Mouse (Mus musculus) spleen, adult 2 months (tissue): ENCODE measurements around the gene Mrps35. TPM values are rescaled to one million over a fixed set of nuclear protein-coding genes. Genes with fewer than 3 reads are reported as not detected.

ENCODE experiments used
- DNase-seq, 2 experiments: peaks; one replicate each; pipeline versions ENCODE4 v3.0.0 to v3.0.0-alpha.2; 2012 to 2021; ENCODE audit warnings: low spot score in 2 of 2, low read depth in 1 of 2
- H3K27ac ChIP-seq: fragments of 200-500 bp; 2 replicates; pipeline ENCODE4 v1.5.1; 2012; ENCODE audit warnings: low read length, inconsistent platforms; ENCODE audit not compliant: insufficient read depth
- H3K27me3 ChIP-seq: fragments of 200-500 bp; 2 replicates; pipeline ENCODE4 v1.6.1; 2012; ENCODE audit warnings: mild to moderate bottlenecking, moderate library complexity, low read length, inconsistent platforms; ENCODE audit not compliant: control insufficient read depth, insufficient read depth
- H3K36me3 ChIP-seq: fragments of 200-500 bp; 2 replicates; pipeline ENCODE4 v1.6.1; 2012; ENCODE audit warnings: mild to moderate bottlenecking, low read length, inconsistent platforms; ENCODE audit not compliant: control insufficient read depth, insufficient read depth
- H3K4me1 ChIP-seq: fragments of 200-500 bp; 2 replicates; pipeline ENCODE4 v1.6.1; 2011; ENCODE audit warnings: inconsistent platforms; ENCODE audit not compliant: control insufficient read depth, insufficient read depth, insufficient read length
- H3K4me3 ChIP-seq: fragments of 200-500 bp; 2 replicates; pipeline ENCODE4 v1.5.1; 2011; ENCODE audit warnings: mild to moderate bottlenecking, inconsistent platforms; ENCODE audit not compliant: insufficient read depth, insufficient read length; ENCODE audit errors: extremely low read depth
- CTCF ChIP-seq: fragments of 200-500 bp; IDR thresholded peaks from 2 replicates; pipeline ENCODE4 v1.5.1; 2011; ENCODE audit warnings: mild to moderate bottlenecking, inconsistent platforms; ENCODE audit not compliant: insufficient read depth, insufficient read length, insufficient replicate concordance; ENCODE audit errors: extremely low read depth
- POLR2A ChIP-seq: fragments of 200-500 bp; IDR thresholded peaks from 2 replicates; pipeline ENCODE4 v1.6.1; 2011; ENCODE audit warnings: low read depth, low read length, inconsistent platforms
- WGBS: fragments of 180-500 bp; shearing (Covaris S2); methylation state at CpG from one replicate; pipeline ENCODE4 v1.1.7; 2018; 5-methylcytosine and 5-hydroxymethylcytosine counted together
- polyA plus RNA-seq: library from polyadenylated mRNA; depleted of rRNA; stranded (reverse); fragments of >200 nt; gene quantifications from 2 replicates; pipeline ENCODE4 v1.2.3, GENCODE M21; 2012

The Mrps35 gene
- polyA plus RNA-seq, 1 experiment = 4.1 TPM

- Histone ChIP-seq H3K27me3 (no peaks in the 10 kb centered on the region), H3K4me3 (no peak overlapping the region), H3K4me1 (no peaks in the 10 kb centered on the region), H3K36me3 (no peaks in the 10 kb centered on the region), H3K27ac (no peak overlapping the region)
- WGBS = 87% methylated on average over 4 of the region's 4 CpGs
- TF ChIP-seq POLR2A = no peak
- TF ChIP-seq CTCF = no peak
- DNase-seq = no peak
Measured at GRCm38 (mm10) chr6:147017906-147018305, 24.7 kb upstream of the Mrps35 start.

- Histone ChIP-seq H3K4me1 (no peaks in the 10 kb centered on the region), H3K27me3 (no peaks in the 10 kb centered on the region), H3K4me3 (no peak overlapping the region), H3K27ac (no peak overlapping the region), H3K36me3 (no peaks in the 10 kb centered on the region)
- no peak for TF ChIP-seq CTCF
- TF ChIP-seq POLR2A = no peak
- WGBS = 90% methylated on average over 5 of the region's 5 CpGs
- DNase-seq = no peak
Measured at GRCm38 (mm10) chr6:147018364-147018763, 24.2 kb upstream of the Mrps35 start.

- TF ChIP-seq CTCF = no peak
- TF ChIP-seq POLR2A = no peak
- Histone ChIP-seq H3K4me3 (no peak overlapping the region), H3K36me3 (no peaks in the 10 kb centered on the region), H3K27me3 (no peaks in the 10 kb centered on the region), H3K4me1 (no peaks in the 10 kb centered on the region), H3K27ac (no peak overlapping the region)
- DNase-seq = no peak
- 97% methylated on average over 5 of the region's 5 CpGs for WGBS
Measured at GRCm38 (mm10) chr6:147021181-147021580, 21.4 kb upstream of the Mrps35 start.

- no peak for DNase-seq
- no peak for TF ChIP-seq CTCF
- TF ChIP-seq POLR2A = no peak
- no peak overlapping the region for H3K27ac ChIP-seq
- H3K36me3 ChIP-seq = no peaks in the 10 kb centered on the region
- H3K4me3 ChIP-seq = no peak overlapping the region
- H3K4me1 ChIP-seq = no peaks in the 10 kb centered on the region
- H3K27me3 ChIP-seq = no peaks in the 10 kb centered on the region
- WGBS = 93% methylated on average over 16 of the region's 16 CpGs
Measured at GRCm38 (mm10) chr6:147022375-147023132, 20.0 kb upstream of the Mrps35 start.

- no peaks in the 10 kb centered on the region for H3K4me1 ChIP-seq
- no peak for DNase-seq
- H3K27ac ChIP-seq = no peak overlapping the region
- WGBS = 93% methylated on average over 2 of the region's 2 CpGs
- H3K36me3 ChIP-seq = no peaks in the 10 kb centered on the region
- TF ChIP-seq CTCF = no peak
- no peak for TF ChIP-seq POLR2A
- H3K4me3 ChIP-seq = no peak overlapping the region
- no peaks in the 10 kb centered on the region for H3K27me3 ChIP-seq
Measured at GRCm38 (mm10) chr6:147023133-147023395, 19.5 kb upstream of the Mrps35 start.

GRCm38 (mm10) chr6:147023568-147023967 is 19.0 kb upstream of the Mrps35 start:
- TF ChIP-seq CTCF (no peak), POLR2A (no peak)

GRCm38 (mm10) chr6:147024761-147025160 is 17.8 kb upstream of the Mrps35 start:
- 81% methylated on average over 3 of the region's 3 CpGs for WGBS
- TF ChIP-seq CTCF (no peak), POLR2A (no peak)
- Histone ChIP-seq H3K4me1 (no peaks in the 10 kb centered on the region), H3K36me3 (no peaks in the 10 kb centered on the region), H3K4me3 (no peak overlapping the region), H3K27me3 (no peaks in the 10 kb centered on the region), H3K27ac (no peak overlapping the region)
- no peak for DNase-seq

More at GRCm38 (mm10) chr6:147023568-147023967, 19.0 kb upstream of the Mrps35 start:
- DNase-seq = no peak
- Histone ChIP-seq H3K4me1 (no peaks in the 10 kb centered on the region), H3K36me3 (no peaks in the 10 kb centered on the region), H3K4me3 (no peak overlapping the region), H3K27ac (no peak overlapping the region; the same call in 1 of the 2 replicates), H3K27me3 (no peaks in the 10 kb centered on the region)

GRCm38 (mm10) chr6:147028396-147028795 is 14.2 kb upstream of the Mrps35 start:
- Histone ChIP-seq H3K27ac (no peak overlapping the region), H3K27me3 (no peaks in the 10 kb centered on the region), H3K36me3 (no peaks in the 10 kb centered on the region), H3K4me1 (no peaks in the 10 kb centered on the region), H3K4me3 (no peak overlapping the region)
- 92% methylated on average over 2 of the region's 2 CpGs for WGBS
- no peak for DNase-seq
- no peak for TF ChIP-seq POLR2A
- no peak for TF ChIP-seq CTCF
